Mouse (Mus musculus) heart, embryonic 11.5 days (tissue): Measurements from ENCODE around the gene March11. TPM values are rescaled to one million over a fixed set of nuclear protein-coding genes. Genes with fewer than 3 reads are reported as not detected.

Experiments
- ATAC-seq: fragments of 200-750 bp; cut with Nextera tagmentation; replicated peaks from 2 replicates; pipeline ENCODE4 v1.8.0; 2017; ENCODE audit warnings: moderate library complexity; ENCODE audit not compliant: insufficient number of reproducible peaks, low FRiP score, low TSS enrichment
- H3K27ac ChIP-seq: fragments of 300-500 bp; sonication (generic); 2 replicates; pipeline ENCODE4 v1.5.1; 2014; ENCODE audit warnings: mild to moderate bottlenecking, low read depth, low read length
- H3K27me3 ChIP-seq: fragments of 300-500 bp; sonication (generic); 2 replicates; pipeline ENCODE4 v1.6.1; 2014; ENCODE audit warnings: mild to moderate bottlenecking, low read length, mixed read lengths; ENCODE audit not compliant: control insufficient read depth, insufficient read depth
- H3K36me3 ChIP-seq: fragments of 300-500 bp; sonication (generic); 2 replicates; pipeline ENCODE4 v1.6.1; 2014; ENCODE audit warnings: mild to moderate bottlenecking, low read length, moderate library complexity, mixed read lengths; ENCODE audit not compliant: control insufficient read depth, insufficient read depth
- H3K4me1 ChIP-seq: fragments of 300-500 bp; sonication (generic); 2 replicates; pipeline ENCODE4 v1.6.1; 2014; ENCODE audit warnings: low read length; ENCODE audit not compliant: control insufficient read depth, insufficient read depth
- H3K4me2 ChIP-seq: fragments of 300-500 bp; sonication (generic); 2 replicates; pipeline ENCODE4 v1.6.1; 2014; ENCODE audit warnings: mild to moderate bottlenecking, moderate library complexity
- H3K4me3 ChIP-seq: fragments of 300-500 bp; sonication (generic); 2 replicates; pipeline ENCODE4 v1.5.1; 2014; ENCODE audit warnings: low read depth, low read length
- H3K9ac ChIP-seq: fragments of 300-500 bp; sonication (generic); 2 replicates; pipeline ENCODE4 v1.6.1; 2014; ENCODE audit warnings: mild to moderate bottlenecking, low read depth, low read length, moderate library complexity
- H3K9me3 ChIP-seq: fragments of 300-500 bp; sonication (generic); replicated peaks from 2 replicates; pipeline ENCODE4 v1.6.1; 2016; ENCODE audit warnings: low read length; ENCODE audit not compliant: control insufficient read depth
- WGBS: fragments of 180-500 bp; shearing (Covaris S2); extraction: QIAGEN DNeasy Blood & Tissue Kit; methylation state at CpG from one replicate; pipeline ENCODE4 v1.1.7; 2014; ENCODE audit not compliant: insufficient replicate concordance; 5-methylcytosine and 5-hydroxymethylcytosine counted together
- polyA plus RNA-seq: library from polyadenylated mRNA; unstranded; fragments of >200 nt; fragmentation: Nextera tagmentation; extraction: Ambion mirVana; gene quantifications from 2 replicates; pipeline ENCODE4 v1.2.1, GENCODE M21; 2014

March11 gene
- polyA plus RNA-seq, 1 experiment from 2014 or later: not detected

DNA sequence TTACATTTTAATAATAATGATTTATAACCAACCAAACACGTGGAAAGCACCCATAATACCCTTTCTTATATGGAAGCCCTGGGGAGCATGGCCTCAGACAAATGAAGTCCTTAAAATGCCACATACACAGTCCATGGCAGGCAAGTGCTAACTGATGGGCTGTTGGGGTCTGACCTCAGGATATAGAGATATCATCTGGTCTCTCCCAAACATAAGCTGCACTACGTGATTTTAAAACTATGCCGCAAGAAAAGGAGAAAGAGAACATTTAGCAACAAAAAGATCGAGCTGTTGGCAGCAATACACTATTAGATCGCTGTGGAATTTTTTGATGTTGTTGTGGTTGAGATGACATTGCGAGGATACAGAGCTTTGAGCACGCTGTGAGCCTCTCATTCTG, 126.9 kb downstream of the March11 start:
- Histone ChIP-seq H3K36me3 (no peaks in the 10 kb centered on the region), H3K9ac (no peak overlapping the region), H3K27me3 (no peaks in the 10 kb centered on the region), H3K4me2 (no peak overlapping the region), H3K4me3 (no peak overlapping the region), H3K4me1 (no peaks in the 10 kb centered on the region), H3K27ac (no peak overlapping the region), H3K9me3 (no peaks in the 10 kb centered on the region)
- 78% methylated on average over 7 of the region's 7 CpGs for WGBS
- no peak for ATAC-seq

DNA sequence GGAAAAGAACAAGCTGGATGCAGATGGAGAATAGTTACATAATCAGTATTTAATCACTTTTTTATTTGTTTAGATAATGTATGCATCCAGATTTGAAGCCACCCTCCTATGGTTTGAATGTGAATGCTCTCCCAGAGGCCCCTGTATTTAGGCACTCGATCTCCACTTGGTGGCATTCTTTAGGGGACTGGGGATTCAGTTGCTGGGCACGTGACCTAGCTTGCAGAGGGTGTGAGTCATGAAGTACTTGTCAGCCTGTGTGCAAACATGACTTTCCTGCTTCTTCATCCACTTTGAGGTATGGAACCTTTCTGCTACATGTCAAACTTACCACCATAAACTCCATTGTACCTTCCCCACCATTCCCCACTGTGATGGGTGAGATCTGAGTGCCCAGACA, 128.3 kb downstream of the March11 start:
- ATAC-seq: no peak
- WGBS: 60% methylated on average over 2 of the region's 2 CpGs

More for the DNA sequence above, 128.3 kb downstream of the March11 start:
- no peak overlapping the region for H3K9ac ChIP-seq
- H3K4me2 ChIP-seq: no peak overlapping the region
- H3K4me3 ChIP-seq: no peak overlapping the region
- no peaks in the 10 kb centered on the region for H3K36me3 ChIP-seq
- H3K9me3 ChIP-seq: no peaks in the 10 kb centered on the region
- no peaks in the 10 kb centered on the region for H3K27me3 ChIP-seq
- no peaks in the 10 kb centered on the region for H3K4me1 ChIP-seq
- no peak overlapping the region for H3K27ac ChIP-seq
